Mouse (Mus musculus) midbrain, embryonic 13.5 days (tissue): ENCODE measurements around the gene Tle3. TPM values are rescaled to one million over a fixed set of nuclear protein-coding genes. Genes with fewer than 3 reads are reported as not detected.

Experiments
- ATAC-seq: fragments of 200-750 bp; cut with Nextera tagmentation; 2 replicates; pipeline ENCODE4 v1.8.0; 2017; ENCODE audit warnings: mild to moderate bottlenecking, moderate TSS enrichment, moderate library complexity
- H3K27ac ChIP-seq: fragments of 300-500 bp; sonication (generic); 2 replicates; pipeline ENCODE4 v1.5.1; 2015; ENCODE audit warnings: inconsistent platforms, mild to moderate bottlenecking, moderate library complexity
- H3K27me3 ChIP-seq: fragments of 300-500 bp; sonication (generic); 2 replicates; pipeline ENCODE4 v1.6.1; 2015; ENCODE audit warnings: mild to moderate bottlenecking, inconsistent platforms
- H3K36me3 ChIP-seq: fragments of 300-500 bp; sonication (generic); 2 replicates; pipeline ENCODE4 v1.6.1; 2015; ENCODE audit warnings: mild to moderate bottlenecking, inconsistent platforms
- H3K4me1 ChIP-seq: fragments of 300-500 bp; sonication (generic); replicated peaks from 2 replicates; pipeline ENCODE4 v1.6.1; 2015; ENCODE audit warnings: inconsistent platforms
- H3K4me2 ChIP-seq: fragments of 300-500 bp; sonication (generic); replicated peaks from 2 replicates; pipeline ENCODE4 v1.6.1; 2015; ENCODE audit warnings: moderate library complexity, mild to moderate bottlenecking, inconsistent platforms
- H3K4me3 ChIP-seq: fragments of 300-500 bp; sonication (generic); replicated peaks from 2 replicates; pipeline ENCODE4 v1.5.1; 2015; ENCODE audit warnings: mild to moderate bottlenecking, inconsistent platforms
- H3K9ac ChIP-seq: fragments of 300-500 bp; sonication (generic); replicated peaks from 2 replicates; pipeline ENCODE4 v1.6.1; 2015; ENCODE audit warnings: mild to moderate bottlenecking, inconsistent platforms
- H3K9me3 ChIP-seq: fragments of 300-500 bp; sonication (generic); 2 replicates; pipeline ENCODE4 v1.6.1; 2016; ENCODE audit warnings: mild to moderate bottlenecking, inconsistent platforms
- WGBS: fragments of 180-500 bp; shearing (Covaris S2); methylation state at CpG from one replicate; pipeline ENCODE4 v1.1.7; 2015; 5-methylcytosine and 5-hydroxymethylcytosine counted together
- polyA plus RNA-seq: library from polyadenylated mRNA; unstranded; fragments of >200 nt; fragmentation: Nextera tagmentation; extraction: Ambion mirVana; gene quantifications from 2 replicates; pipeline ENCODE4 v1.2.1, GENCODE M21; 2015

Gene Tle3
- polyA plus RNA-seq, 1 experiment from 2014 or later = 50.8 TPM

- 90% methylated on average over 3 of the region's 3 CpGs for WGBS
- Histone ChIP-seq H3K4me2 (no peak overlapping the region), H3K27ac (no peak overlapping the region), H3K27me3 (peaks cover 27% of the 10 kb centered on the region), H3K36me3 (no peaks in the 10 kb centered on the region), H3K4me1 (peaks cover 49% of the 10 kb centered on the region), H3K9ac (no peak overlapping the region), H3K4me3 (no peak overlapping the region), H3K9me3 (peaks cover 4% of the 10 kb centered on the region)
- no peak for ATAC-seq
Observed at GRCm38 (mm10) chr9:61359741-61360140, 12.4 kb upstream of the Tle3 start.

GRCm38 (mm10) chr9:61360163-61360562, 12.0 kb upstream of the Tle3 start:
- Histone ChIP-seq H3K4me2 (no peak overlapping the region), H3K4me3 (no peak overlapping the region), H3K27ac (no peak overlapping the region), H3K36me3 (no peaks in the 10 kb centered on the region), H3K9me3 (peaks cover 4% of the 10 kb centered on the region), H3K27me3 (peaks cover 32% of the 10 kb centered on the region), H3K4me1 (peaks cover 49% of the 10 kb centered on the region), H3K9ac (no peak overlapping the region)
- ATAC-seq = no peak
- 89% methylated on average over 8 of the region's 8 CpGs for WGBS

- Histone ChIP-seq H3K27me3 (peaks cover 40% of the 10 kb centered on the region), H3K4me1 (peaks cover 54% of the 10 kb centered on the region), H3K27ac (peak overlapping the region; percentile 75), H3K4me3 (no peak overlapping the region), H3K4me2 (peak overlapping the region; percentile 29), H3K36me3 (no peaks in the 10 kb centered on the region), H3K9ac (no peak overlapping the region), H3K9me3 (peaks cover 4% of the 10 kb centered on the region)
- WGBS = 17% methylated on average over 17 of the region's 17 CpGs
- ATAC-seq = peak; percentile 94
Observed at GRCm38 (mm10) chr9:61360727-61361631, 11.2 kb upstream of the Tle3 start.

GRCm38 (mm10) chr9:61363194-61363593, 9.0 kb upstream of the Tle3 start:
- 53% methylated on average over 9 of the region's 9 CpGs for WGBS
- no peak overlapping the region for H3K4me2 ChIP-seq
- H3K9me3 ChIP-seq = no peaks in the 10 kb centered on the region
- no peak overlapping the region for H3K27ac ChIP-seq
- no peak for ATAC-seq
- H3K4me1 ChIP-seq = peaks cover 66% of the 10 kb centered on the region
- no peak overlapping the region for H3K4me3 ChIP-seq
- H3K27me3 ChIP-seq = peaks cover 54% of the 10 kb centered on the region
- H3K36me3 ChIP-seq = no peaks in the 10 kb centered on the region
- no peak overlapping the region for H3K9ac ChIP-seq

- H3K27ac ChIP-seq = no peak overlapping the region
- 16% methylated on average over 9 of the region's 9 CpGs for WGBS
- no peaks in the 10 kb centered on the region for H3K9me3 ChIP-seq
- peaks cover 50% of the 10 kb centered on the region for H3K27me3 ChIP-seq
- H3K9ac ChIP-seq = no peak overlapping the region
- H3K36me3 ChIP-seq = no peaks in the 10 kb centered on the region
- H3K4me1 ChIP-seq = peaks cover 61% of the 10 kb centered on the region
- H3K4me2 ChIP-seq = no peak overlapping the region
- ATAC-seq = no peak
- no peak overlapping the region for H3K4me3 ChIP-seq
Observed at GRCm38 (mm10) chr9:61366108-61366507, 6.1 kb upstream of the Tle3 start.

GRCm38 (mm10) chr9:61367156-61367555, 5.0 kb upstream of the Tle3 start:
- H3K4me2 ChIP-seq = no peak overlapping the region
- no peak overlapping the region for H3K4me3 ChIP-seq
- no peak overlapping the region for H3K27ac ChIP-seq
- H3K36me3 ChIP-seq = no peaks in the 10 kb centered on the region
- no peak for ATAC-seq
- H3K4me1 ChIP-seq = peaks cover 59% of the 10 kb centered on the region
- H3K9me3 ChIP-seq = no peaks in the 10 kb centered on the region
- peaks cover 47% of the 10 kb centered on the region for H3K27me3 ChIP-seq
- WGBS = 31% methylated on average over 4 of the region's 4 CpGs
- no peak overlapping the region for H3K9ac ChIP-seq

GRCm38 (mm10) chr9:61367857-61368566, 4.2 kb upstream of the Tle3 start:
- H3K4me2 ChIP-seq = no peak overlapping the region
- H3K4me1 ChIP-seq = peaks cover 51% of the 10 kb centered on the region
- ATAC-seq = no peak
- peaks cover 39% of the 10 kb centered on the region for H3K27me3 ChIP-seq
- no peak overlapping the region for H3K4me3 ChIP-seq
- WGBS = 19% methylated on average over 6 of the region's 6 CpGs
- no peak overlapping the region for H3K9ac ChIP-seq
- no peaks in the 10 kb centered on the region for H3K9me3 ChIP-seq
- H3K36me3 ChIP-seq = no peaks in the 10 kb centered on the region
- no peak overlapping the region for H3K27ac ChIP-seq

- H3K4me3 ChIP-seq = no peak overlapping the region
- peak overlapping the region; percentile 81 for H3K27ac ChIP-seq
- no peaks in the 10 kb centered on the region for H3K9me3 ChIP-seq
- H3K36me3 ChIP-seq = no peaks in the 10 kb centered on the region
- H3K27me3 ChIP-seq = peaks cover 34% of the 10 kb centered on the region
- H3K9ac ChIP-seq = 0 out of 2 replicates have a peak overlapping the region, but pooled peaks have one; percentile 57
- H3K4me2 ChIP-seq = peak overlapping the region; percentile 58
- under 1% methylated on average over 12 of the region's 12 CpGs for WGBS
- no peak for ATAC-seq
- H3K4me1 ChIP-seq = peaks cover 45% of the 10 kb centered on the region
Observed at GRCm38 (mm10) chr9:61368567-61369240, 3.5 kb upstream of the Tle3 start.

- peak overlapping the region; percentile 28 for H3K4me3 ChIP-seq
- H3K27me3 ChIP-seq = peaks cover 28% of the 10 kb centered on the region
- H3K27ac ChIP-seq = peak overlapping the region; percentile 81
- H3K36me3 ChIP-seq = no peaks in the 10 kb centered on the region
- ATAC-seq = peak; percentile 31
- peaks cover 47% of the 10 kb centered on the region for H3K4me1 ChIP-seq
- peak overlapping the region; percentile 57 for H3K9ac ChIP-seq
- under 1% methylated on average over 45 of the region's 45 CpGs for WGBS
- peak overlapping the region; percentile 58 for H3K4me2 ChIP-seq
- no peaks in the 10 kb centered on the region for H3K9me3 ChIP-seq
Observed at GRCm38 (mm10) chr9:61369316-61370273, 2.6 kb upstream of the Tle3 start.

GRCm38 (mm10) chr9:61370454-61370888, 1.7 kb upstream of the Tle3 start:
- Histone ChIP-seq H3K4me3 (peak overlapping the region; percentile 93), H3K9ac (peak overlapping the region; percentile 69), H3K36me3 (no peaks in the 10 kb centered on the region), H3K9me3 (no peaks in the 10 kb centered on the region), H3K4me2 (peak overlapping the region; percentile 94), H3K4me1 (peaks cover 56% of the 10 kb centered on the region), H3K27ac (peak overlapping the region; percentile 91), H3K27me3 (peaks cover 19% of the 10 kb centered on the region)
- ATAC-seq = peak; percentile 67
- 1% methylated on average over 24 of the region's 25 CpGs for WGBS
